Mouse (Mus musculus) kidney, embryonic 16.5 days (tissue): Measurements from ENCODE around the gene Tmem109. TPM values are rescaled to one million over a fixed set of nuclear protein-coding genes. Genes with fewer than 3 reads are reported as not detected.

Experiments
- ATAC-seq: fragments of 200-750 bp; cut with Nextera tagmentation; 2 replicates; pipeline ENCODE4 v1.8.0; 2017; ENCODE audit warnings: moderate TSS enrichment; ENCODE audit not compliant: low FRiP score, low TSS enrichment
- H3K27ac ChIP-seq: fragments of 300-500 bp; sonication (generic); 2 replicates; pipeline ENCODE4 v1.5.1; 2014; ENCODE audit warnings: low read length
- H3K27me3 ChIP-seq: fragments of 300-500 bp; sonication (generic); 2 replicates; pipeline ENCODE4 v1.6.1; 2014; ENCODE audit warnings: low read length, control low read depth, mixed read lengths; ENCODE audit not compliant: insufficient read depth
- H3K36me3 ChIP-seq: fragments of 300-500 bp; sonication (generic); 2 replicates; pipeline ENCODE4 v1.6.1; 2014; ENCODE audit warnings: low read length, control low read depth, mixed read lengths; ENCODE audit not compliant: insufficient read depth
- H3K4me1 ChIP-seq: fragments of 300-500 bp; sonication (generic); 2 replicates; pipeline ENCODE4 v1.6.1; 2014; ENCODE audit warnings: low read length, control low read depth, mixed read lengths; ENCODE audit not compliant: insufficient read depth
- H3K4me2 ChIP-seq: fragments of 300-500 bp; sonication (generic); replicated peaks from 2 replicates; pipeline ENCODE4 v1.6.1; 2014; ENCODE audit warnings: low read depth, low read length
- H3K4me3 ChIP-seq: fragments of 300-500 bp; sonication (generic); 2 replicates; pipeline ENCODE4 v1.5.1; 2014; ENCODE audit warnings: mild to moderate bottlenecking, low read length
- H3K9ac ChIP-seq: fragments of 300-500 bp; sonication (generic); replicated peaks from 2 replicates; pipeline ENCODE4 v1.6.1; 2014; ENCODE audit warnings: low read length
- H3K9me3 ChIP-seq: fragments of 300-500 bp; sonication (generic); 2 replicates; pipeline ENCODE4 v1.6.1; 2016; ENCODE audit warnings: low read length, control low read depth
- WGBS: fragments of 180-500 bp; shearing (Covaris S2); extraction: QIAGEN DNeasy Blood & Tissue Kit; methylation state at CpG from one replicate; pipeline ENCODE4 v1.1.7; 2014; 5-methylcytosine and 5-hydroxymethylcytosine counted together
- polyA plus RNA-seq: library from polyadenylated mRNA; unstranded; fragments of >200 nt; fragmentation: Nextera tagmentation; extraction: Ambion mirVana; gene quantifications from 2 replicates; pipeline ENCODE4 v1.2.1, GENCODE M21; 2015

Gene Tmem109
- polyA plus RNA-seq, 1 experiment from 2014 or later, result 118 TPM

DNA sequence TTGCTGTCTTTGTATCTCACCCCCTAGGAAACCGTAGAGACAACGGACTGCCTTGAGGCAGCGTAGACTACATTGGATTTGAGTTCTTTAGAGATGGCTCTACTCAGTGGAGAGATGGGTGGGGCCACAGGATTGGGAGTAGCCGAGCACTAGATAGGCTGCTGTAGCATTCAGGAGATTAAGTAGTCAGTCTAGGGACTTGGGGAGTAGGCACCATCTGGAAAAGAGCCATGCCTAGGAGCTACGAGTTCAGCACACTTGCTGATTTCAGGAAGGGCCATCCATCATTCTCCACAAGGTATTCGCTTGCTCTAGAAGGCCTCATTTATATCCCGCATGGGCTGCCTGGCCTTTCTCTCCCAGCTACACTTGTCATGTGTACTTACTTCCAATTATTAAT lies 35.7 kb downstream of the Tmem109 start:
- 72% methylated on average over 7 of the region's 7 CpGs for WGBS
- Histone ChIP-seq H3K4me1 (peaks cover 27% of the 10 kb centered on the region), H3K9me3 (no peaks in the 10 kb centered on the region), H3K27me3 (no peaks in the 10 kb centered on the region), H3K4me2 (no peak overlapping the region), H3K9ac (no peak overlapping the region), H3K27ac (no peak overlapping the region), H3K36me3 (no peaks in the 10 kb centered on the region), H3K4me3 (no peak overlapping the region)
- no peak for ATAC-seq

DNA sequence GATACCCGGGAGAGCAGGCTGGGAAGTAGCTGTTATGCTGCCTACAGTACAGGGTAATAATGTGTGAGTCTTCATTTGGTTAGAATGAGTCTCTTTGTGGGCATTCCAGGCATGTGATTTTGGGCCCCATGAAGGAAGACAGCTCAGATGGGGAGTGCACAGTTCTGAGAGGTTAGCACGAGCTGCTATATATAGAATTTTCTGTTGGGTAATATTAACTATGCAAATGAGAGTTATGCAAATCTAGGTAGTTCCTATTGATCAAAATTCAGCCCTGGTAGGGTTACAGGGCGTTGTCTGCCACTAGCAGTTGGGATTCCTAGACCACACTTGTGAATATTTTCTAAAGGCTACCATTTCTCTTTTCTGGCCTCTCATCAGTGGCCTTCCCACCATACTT lies 36.3 kb downstream of the Tmem109 start:
- ATAC-seq, result no peak
- no peaks in the 10 kb centered on the region for H3K36me3 ChIP-seq
- WGBS, result 85% methylated on average over 3 of the region's 3 CpGs
- no peaks in the 10 kb centered on the region for H3K9me3 ChIP-seq
- no peaks in the 10 kb centered on the region for H3K27me3 ChIP-seq
- no peak overlapping the region for H3K4me3 ChIP-seq
- no peak overlapping the region for H3K27ac ChIP-seq
- no peak overlapping the region for H3K4me2 ChIP-seq
- H3K4me1 ChIP-seq, result peaks cover 27% of the 10 kb centered on the region
- no peak overlapping the region for H3K9ac ChIP-seq

DNA sequence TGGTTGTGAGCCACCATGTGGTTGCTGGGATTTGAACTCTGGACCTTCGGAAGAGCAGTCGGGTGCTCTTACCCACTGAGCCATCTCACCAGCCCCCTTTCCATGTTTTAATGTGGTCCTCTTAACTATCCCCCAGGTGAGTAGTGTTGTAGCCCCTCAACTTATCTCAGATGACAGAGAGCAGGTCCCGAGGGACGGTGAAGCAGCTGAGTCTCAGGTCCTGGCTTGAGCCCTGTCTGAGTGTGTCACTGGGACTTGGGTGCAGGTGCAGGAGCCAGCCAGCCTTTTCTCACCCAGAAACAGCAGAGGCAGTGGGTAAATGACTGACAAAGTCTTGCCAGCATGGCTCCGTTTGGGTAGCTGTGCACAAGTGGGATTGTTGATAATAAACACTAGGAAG lies 37.6 kb downstream of the Tmem109 start:
- Histone ChIP-seq H3K4me2 (no peak overlapping the region), H3K36me3 (no peaks in the 10 kb centered on the region), H3K4me1 (peaks cover 27% of the 10 kb centered on the region), H3K9ac (no peak overlapping the region), H3K27me3 (no peaks in the 10 kb centered on the region), H3K9me3 (no peaks in the 10 kb centered on the region), H3K4me3 (no peak overlapping the region), H3K27ac (no peak overlapping the region)
- 91% methylated on average over 5 of the region's 5 CpGs for WGBS
- ATAC-seq, result peak; percentile 28; the same call in 1 of the 2 replicates

DNA sequence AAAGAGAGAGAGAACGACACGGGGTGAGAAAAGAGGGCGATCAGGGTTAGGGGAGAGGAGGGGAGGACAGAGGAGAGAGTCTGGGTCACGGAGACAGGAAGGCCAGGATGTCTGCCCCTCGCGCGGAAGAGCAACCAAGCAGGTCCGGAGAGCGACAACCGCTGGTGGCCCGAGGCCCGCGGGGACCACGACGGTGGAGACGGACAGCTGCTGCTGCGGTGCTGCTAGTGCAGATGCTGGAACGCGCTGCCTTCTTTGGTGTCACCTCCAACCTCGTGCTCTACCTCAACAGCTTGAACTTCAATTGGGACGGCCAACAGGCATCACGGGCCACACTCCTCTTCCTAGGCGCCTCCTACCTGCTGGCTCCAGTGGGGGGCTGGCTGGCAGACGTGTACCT lies 38.9 kb downstream of the Tmem109 start:
- Histone ChIP-seq H3K4me1 (peaks cover 24% of the 10 kb centered on the region), H3K27ac (no peak overlapping the region), H3K9ac (0 out of 2 replicates have a peak overlapping the region, but pooled peaks have one; percentile 28), H3K36me3 (no peaks in the 10 kb centered on the region), H3K9me3 (no peaks in the 10 kb centered on the region), H3K4me3 (0 out of 2 replicates have a peak overlapping the region, but pooled peaks have one; percentile 7), H3K4me2 (peak overlapping the region; percentile 35), H3K27me3 (no peaks in the 10 kb centered on the region)
- 26% methylated on average over 23 of the region's 24 CpGs for WGBS
- no peak for ATAC-seq

DNA sequence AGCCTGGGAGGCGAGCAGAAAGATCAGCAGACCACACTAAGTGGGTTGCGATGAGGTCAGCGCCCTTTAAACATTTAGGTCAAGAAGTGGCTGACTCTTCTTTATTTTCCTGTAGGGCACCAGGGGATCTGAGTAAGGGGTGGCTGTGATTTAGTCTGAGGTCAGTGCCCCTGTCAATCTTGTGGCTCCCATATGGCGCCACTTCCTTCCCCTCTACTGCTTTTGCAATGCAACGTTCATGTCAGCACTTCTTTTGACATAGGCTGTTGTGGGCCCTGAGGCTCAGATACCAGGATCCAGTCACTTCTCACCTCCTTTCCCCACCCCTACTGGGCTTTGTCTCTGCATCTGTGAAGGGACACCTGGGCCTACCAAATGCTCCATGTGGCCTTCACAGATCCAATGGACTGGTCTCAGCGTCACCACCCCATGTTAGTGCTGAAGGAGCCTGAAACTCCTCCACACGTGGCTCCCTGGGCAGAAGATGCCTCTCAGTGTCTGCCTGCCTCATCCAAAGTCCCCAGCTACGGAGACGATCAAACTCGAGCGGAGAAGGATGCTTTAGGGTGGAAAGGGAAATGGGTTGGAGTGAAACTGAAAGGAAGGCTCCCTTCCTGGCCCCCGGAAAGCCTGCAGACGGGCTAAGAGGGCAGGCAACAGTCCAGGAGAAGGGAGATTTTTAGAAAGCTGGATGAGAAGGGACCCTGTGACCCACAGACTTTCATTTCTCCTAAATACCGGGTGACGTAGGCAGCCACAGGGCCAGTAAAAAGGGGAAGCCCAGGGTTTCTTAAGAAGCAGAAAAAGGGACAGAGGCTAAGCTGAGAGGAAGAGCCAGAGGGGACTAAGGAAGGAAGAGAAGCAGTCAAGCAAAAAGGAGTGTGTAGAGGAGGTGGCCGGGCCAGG lies 39.8 kb downstream of the Tmem109 start:
- H3K27ac ChIP-seq, result no peak overlapping the region; the same call in 1 of the 2 replicates
- no peak overlapping the region for H3K4me3 ChIP-seq
- H3K9me3 ChIP-seq, result no peaks in the 10 kb centered on the region
- no peaks in the 10 kb centered on the region for H3K36me3 ChIP-seq
- H3K9ac ChIP-seq, result no peak overlapping the region; the same call in 1 of the 2 replicates
- WGBS, result 46% methylated on average over 16 of the region's 16 CpGs
- no peaks in the 10 kb centered on the region for H3K27me3 ChIP-seq
- H3K4me2 ChIP-seq, result peak overlapping the region; percentile 8; the same call in 1 of the 2 replicates
- peaks cover 17% of the 10 kb centered on the region for H3K4me1 ChIP-seq
- peak; percentile 22; the same call in 1 of the 2 replicates for ATAC-seq

DNA sequence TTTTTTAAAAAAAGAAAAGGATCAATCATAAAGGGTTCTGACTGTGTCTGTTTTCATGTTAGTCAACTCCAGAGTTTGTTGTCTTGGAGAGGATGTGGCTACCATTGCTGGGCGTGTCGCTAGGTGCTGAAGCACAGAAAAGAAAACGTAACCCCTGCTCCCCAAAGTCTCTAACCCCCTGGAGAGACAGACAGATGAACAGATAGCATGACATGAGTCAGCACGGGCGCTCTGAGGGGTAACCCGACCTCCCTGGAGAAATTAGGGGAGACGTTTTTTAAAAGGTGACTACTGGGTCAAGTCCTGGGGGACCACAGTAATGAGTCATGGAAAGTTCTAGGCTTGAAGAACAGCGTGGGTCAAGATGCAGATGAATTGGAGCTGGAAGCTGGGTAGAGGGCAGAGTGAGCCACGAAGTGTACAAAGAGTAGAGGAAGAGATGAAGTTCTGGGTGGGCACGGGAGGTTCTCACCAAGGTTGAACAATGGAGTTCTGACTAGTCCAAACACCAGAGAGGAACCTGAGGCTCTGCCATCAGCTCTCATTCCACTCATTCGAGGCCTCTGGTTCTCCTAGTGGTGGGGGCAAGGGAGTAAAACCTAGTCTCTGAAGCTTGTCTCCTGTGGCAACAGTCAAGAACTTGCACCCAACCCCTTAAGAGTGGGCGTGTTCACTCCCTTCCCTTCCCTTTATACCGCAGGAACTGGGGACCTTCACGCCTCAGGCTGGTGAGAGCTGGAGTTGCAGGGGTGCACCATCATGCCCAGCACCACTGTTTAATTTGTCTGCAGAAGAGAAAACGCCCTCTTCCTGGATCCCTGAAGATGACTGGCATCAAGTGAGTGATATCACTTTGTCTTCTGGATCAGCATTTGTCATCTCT lies 42.5 kb downstream of the Tmem109 start, which contains the start of gene Slc15a3:
Slc15a3 (plus strand) TSS at position 718 of the 883 bp plus-strand sequence.
- H3K4me1 ChIP-seq, result peaks cover 16% of the 10 kb centered on the region
- no peaks in the 10 kb centered on the region for H3K27me3 ChIP-seq
- H3K4me3 ChIP-seq, result no peak within 1 kb of the TSS
- no peak within 1 kb of the TSS for H3K27ac ChIP-seq
- no peaks in the 10 kb centered on the region for H3K9me3 ChIP-seq
- no peak for ATAC-seq
- no peak within 1 kb of the TSS for H3K9ac ChIP-seq
- H3K4me2 ChIP-seq, result no peak within 1 kb of the TSS
- WGBS, result 68% methylated on average over 15 of the region's 15 CpGs
- H3K36me3 ChIP-seq, result no peaks in the 10 kb centered on the region

DNA sequence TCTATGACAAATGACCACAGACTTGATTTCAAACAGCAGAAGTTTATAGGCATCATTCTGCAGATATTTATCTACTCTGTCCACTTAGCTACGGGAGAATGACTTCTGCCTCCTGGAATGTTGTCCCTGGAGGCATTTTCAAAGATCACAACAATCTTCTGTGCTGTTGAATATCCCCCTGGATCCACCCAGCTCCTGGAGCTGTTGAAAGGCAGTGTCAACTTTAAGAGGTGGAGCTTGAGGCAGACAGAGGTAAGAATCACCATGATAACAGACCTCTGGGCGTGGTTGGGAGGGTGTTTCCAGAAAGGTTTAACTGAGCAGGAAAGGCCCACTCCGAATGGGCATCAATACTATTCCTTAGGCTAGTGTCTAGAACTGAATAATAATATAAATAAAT lies 46.1 kb downstream of the Tmem109 start:
- WGBS, result 58% methylated on average over 3 of the region's 3 CpGs
- Histone ChIP-seq H3K4me2 (no peak overlapping the region), H3K9me3 (no peaks in the 10 kb centered on the region), H3K4me3 (no peak overlapping the region), H3K27ac (no peak overlapping the region), H3K27me3 (no peaks in the 10 kb centered on the region), H3K9ac (no peak overlapping the region), H3K36me3 (no peaks in the 10 kb centered on the region), H3K4me1 (no peaks in the 10 kb centered on the region; the same call in 1 of the 2 replicates)
- ATAC-seq, result no peak

DNA sequence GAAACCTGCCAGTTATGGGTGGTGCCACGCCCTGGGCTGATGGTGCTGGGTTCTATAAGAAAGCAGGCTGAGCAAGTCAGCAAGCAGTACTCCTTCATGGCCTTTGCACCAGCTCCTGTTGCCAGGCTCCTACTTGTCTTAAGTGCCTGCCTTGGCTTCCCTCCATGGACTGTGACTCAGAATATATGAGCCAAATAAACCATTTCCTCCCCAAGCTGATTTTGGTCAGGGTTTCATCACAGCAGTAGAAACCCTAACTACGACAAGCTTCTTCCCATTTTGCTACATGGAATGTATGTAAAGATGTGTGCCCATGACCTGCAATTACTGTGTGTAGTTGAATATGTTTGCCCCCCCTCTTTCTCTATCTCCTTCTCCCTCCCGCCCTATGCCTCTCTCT lies 48.2 kb downstream of the Tmem109 start:
- no peaks in the 10 kb centered on the region for H3K27me3 ChIP-seq
- no peaks in the 10 kb centered on the region for H3K9me3 ChIP-seq
- WGBS, result 78% methylated on average over 3 of the region's 3 CpGs
- H3K36me3 ChIP-seq, result no peaks in the 10 kb centered on the region
- H3K4me2 ChIP-seq, result no peak overlapping the region
- ATAC-seq, result no peak
- H3K4me1 ChIP-seq, result no peaks in the 10 kb centered on the region; the same call in 1 of the 2 replicates
- H3K4me3 ChIP-seq, result no peak overlapping the region
- H3K9ac ChIP-seq, result no peak overlapping the region
- H3K27ac ChIP-seq, result no peak overlapping the region

DNA sequence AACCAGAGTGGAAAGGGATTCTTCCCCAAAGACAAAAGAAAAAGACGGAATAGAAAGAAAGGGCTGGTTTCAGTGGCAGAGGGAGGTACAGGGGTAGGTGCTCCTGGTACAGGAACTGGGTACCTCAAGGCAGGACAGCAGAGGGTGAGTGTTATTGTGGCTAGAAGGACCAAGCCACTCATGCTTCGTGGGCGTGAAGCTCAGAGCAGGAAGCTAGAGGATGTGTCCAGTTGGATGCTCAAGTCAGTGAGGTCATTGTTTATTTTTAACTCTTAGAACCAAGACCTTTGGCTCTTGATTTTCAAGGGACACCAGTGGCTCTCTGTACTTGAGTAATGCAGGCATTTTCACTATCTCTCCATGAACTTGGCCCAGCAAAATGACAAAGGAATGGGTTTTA lies 49.8 kb downstream of the Tmem109 start:
- ATAC-seq, result no peak
- Histone ChIP-seq H3K4me1 (no peaks in the 10 kb centered on the region; the same call in 1 of the 2 replicates), H3K27ac (no peak overlapping the region), H3K4me3 (no peak overlapping the region), H3K4me2 (no peak overlapping the region), H3K27me3 (no peaks in the 10 kb centered on the region), H3K9me3 (no peaks in the 10 kb centered on the region), H3K9ac (no peak overlapping the region), H3K36me3 (no peaks in the 10 kb centered on the region)
- WGBS, result 74% methylated on average over 3 of the region's 3 CpGs
